Mouse (Mus musculus) lung, postnatal 36 days (tissue): ENCODE measurements around the gene Prune2.
"Not testable (repeated sequence)": the region's sequence is repeated elsewhere in the genome, so short reads cannot be mapped to it uniquely, and the experiment has no call there.

Experiments used
- DNase-seq: peaks from one replicate; pipeline ENCODE4 v3.0.0; 2022; ENCODE audit warnings: mixed read lengths

Prune2 gene

DNA sequence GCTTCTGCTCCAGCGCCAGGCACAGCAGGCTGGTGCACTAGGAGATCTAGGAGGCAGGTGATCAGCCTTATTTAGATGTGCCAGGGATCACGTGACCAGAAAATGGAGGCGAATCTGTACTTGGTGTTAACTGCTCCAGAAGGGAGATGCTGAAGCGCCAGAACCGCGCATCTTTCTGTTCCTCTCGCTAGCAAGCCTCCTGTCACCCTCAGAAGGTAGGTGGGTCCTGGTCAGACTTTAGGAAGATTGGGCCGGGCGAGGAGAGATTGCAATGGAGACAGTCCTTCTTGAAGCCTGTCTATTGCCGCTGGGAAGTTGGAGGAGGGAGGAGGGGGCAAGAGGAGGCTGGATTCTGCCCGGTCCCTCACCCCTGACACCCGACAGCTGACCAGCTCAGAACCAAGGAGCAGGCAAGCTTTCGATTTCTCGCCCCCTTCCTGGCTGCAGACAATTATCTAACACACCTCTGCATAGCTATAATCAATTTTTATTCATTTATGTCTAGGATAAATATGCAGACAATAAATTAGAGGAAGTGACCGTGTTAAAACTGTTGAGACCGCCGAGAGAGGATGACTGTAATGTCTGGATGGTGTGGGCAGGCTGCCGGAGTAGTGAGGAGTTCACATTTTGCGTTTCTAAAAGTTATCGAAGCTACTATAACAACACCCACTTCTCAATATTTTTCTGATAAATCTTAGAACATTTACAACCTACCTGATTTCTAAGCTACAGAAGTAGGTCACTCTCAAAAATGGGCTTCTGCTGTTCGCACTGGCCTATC, 181.0 kb downstream of the Prune2 start:
- DNase-seq, result peak; percentile 9

DNA sequence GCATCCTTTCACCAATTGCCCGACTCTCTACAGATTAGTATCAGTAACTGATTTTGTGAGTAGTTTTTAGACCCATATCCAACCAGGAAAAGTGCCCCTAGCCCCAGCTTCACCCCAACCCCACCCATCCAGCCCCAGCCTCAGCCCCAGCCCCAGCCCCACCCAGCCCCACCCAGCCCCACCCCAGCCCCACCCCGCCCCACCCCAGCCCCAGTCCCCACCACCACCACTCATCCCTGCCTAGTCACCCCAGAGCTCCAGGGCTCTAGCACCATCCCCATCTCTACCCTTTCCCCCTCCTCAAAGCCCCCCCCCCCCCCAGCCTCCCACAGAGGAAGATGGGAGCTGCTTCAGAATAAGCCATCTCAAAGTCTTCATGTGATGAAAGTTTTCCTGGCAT, 181.7 kb downstream of the Prune2 start:
- no peak for DNase-seq

DNA sequence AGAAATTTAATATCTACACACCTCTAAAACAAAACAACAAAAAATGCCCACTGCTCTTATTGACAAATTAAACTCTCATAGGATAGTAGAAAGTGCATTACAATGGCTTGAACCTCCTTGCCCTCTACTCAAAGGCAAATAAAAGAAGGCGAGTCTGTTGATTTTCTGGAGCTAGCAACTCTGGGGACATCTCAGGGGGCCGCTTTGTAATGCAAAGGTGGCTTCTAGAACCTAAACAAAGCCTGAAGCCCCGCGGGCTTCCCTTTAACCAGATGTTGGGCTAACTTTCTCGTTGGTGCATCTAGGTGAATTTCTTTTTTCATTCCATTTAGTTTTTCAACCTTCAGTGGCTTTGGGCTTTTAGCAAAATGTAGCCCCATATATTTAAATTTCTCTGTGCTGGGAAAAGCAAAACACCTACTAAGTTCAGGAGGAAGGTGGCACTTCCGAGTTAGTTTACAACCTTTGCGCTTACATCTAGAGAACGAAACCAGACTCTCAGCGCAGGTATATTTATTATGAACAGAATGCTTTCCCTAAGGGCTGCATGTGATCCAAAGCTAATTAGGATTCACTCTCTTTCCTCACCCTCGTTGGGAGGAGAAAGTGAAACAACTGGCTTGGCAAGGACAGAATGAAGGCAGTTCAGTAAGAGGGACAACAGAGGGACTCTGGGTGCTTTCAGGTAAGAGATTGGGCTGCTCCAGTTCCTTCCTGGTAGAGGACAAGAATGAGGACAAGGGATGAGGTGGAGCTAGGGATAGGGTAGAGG, 182.4 kb downstream of the Prune2 start:
- DNase-seq, result no peak

DNA sequence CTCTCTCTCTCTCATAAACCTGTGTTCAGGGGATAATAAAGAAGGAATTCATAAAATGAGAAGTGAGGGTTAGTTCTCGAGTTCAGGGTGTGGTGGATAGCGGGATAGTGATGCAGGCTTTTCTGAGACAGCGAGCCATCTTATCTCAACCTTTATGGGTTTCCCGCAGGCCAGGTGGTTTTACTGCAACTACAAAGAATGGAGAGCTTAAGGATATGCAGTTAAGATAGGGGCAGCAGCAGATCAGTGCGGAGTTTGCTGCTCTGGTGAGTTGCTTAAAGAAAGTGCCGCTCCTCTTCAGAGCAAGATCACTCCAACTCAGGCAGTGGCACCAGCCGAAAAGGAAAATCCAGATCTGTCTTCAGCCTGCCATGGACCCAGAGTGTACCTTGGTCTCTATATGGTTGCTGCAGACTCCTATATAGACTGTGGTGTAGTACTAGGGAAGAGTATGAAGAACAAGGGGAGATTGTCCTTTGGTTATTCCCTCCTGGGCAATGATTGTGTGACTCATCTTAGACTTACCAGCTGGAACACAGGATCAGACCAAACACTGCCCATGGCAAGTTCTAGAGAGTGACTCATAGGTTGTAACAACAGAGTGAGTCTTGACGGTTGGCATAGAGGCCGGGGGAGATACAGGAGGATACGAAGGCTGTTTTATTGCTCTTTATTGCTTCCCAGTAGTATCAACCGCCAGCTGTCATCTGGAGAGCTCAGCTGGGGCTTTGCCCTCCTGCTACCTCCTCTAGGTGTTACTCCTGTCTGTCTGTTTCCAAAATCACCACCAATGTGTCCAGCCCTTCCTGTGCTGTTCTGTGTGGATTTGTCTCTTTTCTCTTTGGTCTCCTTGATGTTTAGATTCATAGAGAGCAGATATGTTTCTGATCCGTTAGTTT, 184.3 kb downstream of the Prune2 start:
- DNase-seq, result no peak

DNA sequence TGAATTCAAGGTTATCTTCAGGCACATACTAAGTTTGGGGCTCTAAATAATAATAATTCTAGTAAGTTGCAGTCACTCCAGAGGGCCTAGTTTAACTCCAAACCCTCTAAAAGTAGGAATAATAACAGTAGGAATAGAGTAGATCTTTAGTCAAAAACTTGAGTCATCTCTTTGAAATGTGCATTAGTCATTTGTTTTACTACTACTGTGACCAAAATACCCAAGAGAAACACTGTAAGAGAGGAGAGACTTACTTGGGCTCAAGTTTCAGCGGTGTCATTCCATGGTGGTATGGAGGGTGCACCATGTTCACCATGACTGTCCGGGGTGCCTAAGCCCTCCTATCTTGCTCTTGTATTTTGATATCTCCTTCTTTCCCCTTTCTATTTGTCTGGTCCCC, 187.3 kb downstream of the Prune2 start:
- DNase-seq, result no peak

DNA sequence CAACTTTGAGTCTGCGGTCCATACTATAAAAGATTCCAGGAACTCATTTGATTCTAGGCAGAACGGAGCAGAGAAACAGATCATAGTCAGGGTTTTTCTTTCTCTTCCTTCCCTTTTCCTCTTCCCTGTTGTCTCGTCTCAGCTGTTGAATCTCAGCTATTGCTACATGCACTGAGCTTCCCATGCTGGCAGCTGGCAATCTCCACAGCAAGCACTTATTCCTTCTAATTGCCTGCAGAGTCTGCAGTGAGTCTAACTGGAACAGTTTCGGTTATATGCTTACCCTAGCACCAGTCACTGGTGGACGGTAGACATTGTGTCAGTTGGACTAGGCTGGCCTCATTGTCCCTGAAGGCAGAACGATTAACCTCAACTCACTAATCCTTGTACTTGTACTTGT, 188.3 kb downstream of the Prune2 start:
- DNase-seq, result no peak

DNA sequence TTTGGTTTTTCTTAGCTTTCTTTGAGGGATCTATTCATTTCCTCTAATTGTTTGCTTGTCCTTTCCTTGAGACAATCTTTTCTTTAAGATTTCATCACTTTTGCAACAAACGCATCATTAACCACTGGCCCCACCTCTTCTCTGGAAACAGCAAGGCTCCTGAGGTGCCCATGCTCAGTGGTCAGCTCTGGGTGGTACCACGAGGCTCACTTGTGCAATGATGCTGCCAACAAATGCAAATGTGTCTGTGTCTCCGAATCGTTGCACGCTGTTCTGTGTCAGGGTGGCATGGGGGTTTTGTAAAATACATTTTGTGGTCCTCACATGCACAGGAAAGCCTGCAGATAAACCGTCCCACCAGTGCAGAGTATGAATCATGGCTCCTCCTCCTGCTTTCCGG, 194.1 kb downstream of the Prune2 start:
- peak; percentile 13 for DNase-seq

DNA sequence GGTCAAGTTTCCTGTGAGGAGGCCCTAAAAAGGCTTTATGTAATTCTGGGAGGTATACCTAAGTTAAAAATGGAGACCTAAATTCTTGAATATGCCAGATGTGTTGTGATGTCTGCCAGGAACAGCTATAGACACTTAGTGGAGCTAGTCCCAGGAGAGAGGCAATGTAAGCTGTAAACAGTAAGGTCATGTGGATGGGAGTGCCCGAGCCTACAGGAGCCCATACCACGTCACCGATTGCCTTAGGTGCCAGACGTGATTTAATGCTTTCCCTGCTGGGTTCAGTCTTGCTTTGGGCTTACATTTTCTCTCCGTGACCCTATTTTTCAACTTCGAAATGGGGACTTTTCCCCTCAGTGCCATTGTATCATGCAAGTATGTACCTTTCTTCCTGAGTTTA, 195.9 kb downstream of the Prune2 start:
- DNase-seq, result no peak

DNA sequence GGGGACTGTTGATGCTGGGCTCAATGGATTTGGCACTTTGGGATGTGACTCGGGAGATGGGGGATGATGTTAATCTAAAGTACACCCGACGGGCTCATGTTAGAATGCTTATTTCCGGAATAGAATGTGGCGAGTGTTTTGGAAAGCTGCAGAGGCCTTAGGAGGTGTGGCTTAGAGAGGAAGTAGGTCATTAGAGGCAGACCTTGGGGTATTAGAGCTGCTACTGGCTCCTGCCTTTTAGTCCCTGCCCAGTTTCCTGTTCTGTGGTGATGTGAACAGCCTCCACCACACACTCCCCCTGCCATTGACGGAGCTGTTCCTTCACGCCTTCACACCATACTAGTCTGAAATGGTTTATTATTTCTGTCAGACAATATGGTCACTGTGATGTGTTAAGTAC, 196.5 kb downstream of the Prune2 start:
- DNase-seq, result no peak

DNA sequence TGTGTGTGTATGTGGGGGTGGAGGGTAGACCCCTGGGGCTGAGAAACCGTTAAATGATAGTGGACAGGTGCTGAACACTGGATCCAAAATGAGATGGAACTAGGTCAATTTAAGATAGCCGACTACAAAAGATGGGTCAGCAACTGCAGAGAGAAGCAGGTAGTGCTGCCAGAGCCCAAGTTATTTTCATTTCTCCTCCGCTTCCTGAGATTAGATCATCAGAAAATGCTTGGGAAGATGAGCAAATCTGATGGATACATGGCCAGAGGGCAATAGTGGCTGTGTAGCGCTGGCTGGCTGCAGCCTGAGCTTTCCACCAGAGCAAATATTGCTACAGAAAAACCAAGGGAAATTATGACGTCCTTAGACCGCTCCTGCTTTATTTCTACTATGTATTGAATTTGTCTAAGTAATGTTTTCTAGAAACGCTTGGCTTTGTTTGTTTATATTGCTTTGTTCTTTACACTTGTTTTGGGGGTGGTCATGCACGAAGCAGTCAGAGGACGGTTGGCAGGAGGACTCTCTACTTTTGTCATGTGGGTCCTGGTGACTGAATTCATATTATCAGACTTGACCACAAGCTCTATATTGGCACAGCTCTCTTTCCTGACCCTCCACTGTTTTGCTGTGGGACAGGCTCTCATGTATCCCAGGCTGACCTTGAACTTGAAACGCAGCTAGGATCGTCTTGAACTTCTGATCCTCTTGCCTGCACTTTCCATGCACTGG, 198.2 kb downstream of the Prune2 start:
- DNase-seq, result no peak

DNA sequence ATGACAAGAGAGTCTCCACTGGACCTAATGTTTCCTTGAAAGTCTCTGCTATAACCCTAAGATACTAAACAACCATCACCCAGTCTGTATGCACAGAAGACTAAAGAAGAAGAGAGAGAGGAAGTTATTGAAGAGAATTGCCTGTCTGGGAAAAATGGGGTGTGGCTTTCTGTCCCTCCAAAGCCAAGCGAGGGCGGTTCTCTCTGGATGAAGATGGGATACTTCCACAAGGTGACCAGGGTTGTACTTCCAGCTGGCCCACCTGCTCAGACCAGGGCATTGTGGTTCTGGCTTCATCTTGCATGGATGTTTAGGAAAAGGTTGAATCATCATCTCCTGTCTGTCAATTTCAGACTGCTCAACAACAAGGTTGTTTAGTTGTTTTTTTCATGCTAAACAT, 199.3 kb downstream of the Prune2 start:
- no peak for DNase-seq

DNA sequence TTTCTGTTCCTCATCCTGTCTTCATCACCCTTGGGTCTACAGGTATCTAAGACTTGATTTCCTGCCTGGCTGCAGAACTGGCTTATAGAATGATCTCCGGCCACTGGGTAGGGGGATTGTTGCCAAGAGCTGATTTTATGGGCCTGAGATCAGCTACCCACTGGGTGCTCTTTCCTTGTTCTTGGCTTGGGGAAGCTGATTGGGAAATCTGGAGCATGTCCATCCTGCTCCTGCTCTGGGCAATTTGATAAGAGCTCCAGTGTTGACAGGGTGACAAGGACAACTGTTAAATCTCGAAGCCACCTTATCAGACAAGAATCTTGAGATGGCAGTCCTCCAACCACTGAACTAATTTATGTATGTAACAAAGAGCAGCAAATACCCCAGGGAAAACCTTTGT, 203.8 kb downstream of the Prune2 start:
- no peak for DNase-seq

DNA sequence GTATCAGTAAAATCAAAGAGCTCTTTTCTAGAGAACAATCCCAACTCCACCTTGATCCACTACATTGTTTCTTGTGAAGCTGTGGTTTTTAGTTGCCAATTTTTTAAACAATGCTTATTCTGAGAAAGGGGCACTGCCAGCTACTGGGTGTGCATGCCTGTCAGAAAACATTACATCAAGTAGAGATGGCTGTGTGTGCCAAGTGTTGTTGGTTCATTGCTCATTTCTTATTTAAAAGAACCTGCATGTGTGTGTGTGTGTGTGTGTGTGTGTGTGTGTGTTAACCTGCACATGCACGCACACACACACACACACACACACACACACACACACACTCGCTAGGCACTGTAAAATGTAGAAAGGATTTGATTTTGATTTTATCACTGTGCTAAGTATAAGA, 204.3 kb downstream of the Prune2 start:
- no peak for DNase-seq

DNA sequence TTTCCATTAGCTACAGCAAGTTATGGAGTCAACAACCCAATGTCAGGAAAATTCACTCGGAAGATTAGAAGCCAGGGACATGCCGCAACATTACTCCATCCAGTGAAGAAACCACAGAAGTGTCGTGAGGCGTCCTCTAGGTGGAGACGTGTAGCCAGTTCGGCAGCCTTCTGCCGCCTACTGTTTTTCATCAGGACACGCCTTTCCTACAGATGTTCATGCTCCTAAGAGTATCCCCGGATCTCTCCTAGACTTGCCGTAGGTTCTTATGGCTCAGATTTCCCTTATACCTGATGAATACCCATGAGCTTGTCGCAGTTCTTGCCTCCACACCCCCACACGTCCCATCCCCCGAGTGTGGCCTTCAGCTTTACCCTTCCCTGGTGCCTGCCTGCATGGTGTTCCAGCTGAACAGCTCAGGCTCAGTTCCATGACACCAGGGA, 207.6 kb downstream of the Prune2 start:
- peak; percentile 65 for DNase-seq

DNA sequence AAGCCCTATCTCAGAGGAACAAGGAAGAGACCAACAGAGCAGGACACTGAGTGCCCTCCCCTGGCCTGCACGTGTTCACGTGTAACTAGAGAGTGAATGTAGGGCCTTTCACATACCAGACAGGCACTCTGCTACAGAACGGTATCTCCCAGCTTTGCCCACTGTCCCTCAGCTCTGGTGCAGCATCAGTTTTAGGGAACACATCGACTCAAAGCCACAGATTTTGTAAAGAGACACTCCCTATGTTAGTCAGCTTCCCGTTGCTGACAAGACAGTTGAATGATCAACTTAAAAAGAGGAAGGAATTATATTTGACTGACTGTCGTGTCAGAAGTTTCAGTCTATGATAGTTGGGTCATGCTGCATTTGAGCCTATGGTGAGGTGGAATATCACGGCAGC, 210.4 kb downstream of the Prune2 start:
- DNase-seq, result peak; percentile 40

DNA sequence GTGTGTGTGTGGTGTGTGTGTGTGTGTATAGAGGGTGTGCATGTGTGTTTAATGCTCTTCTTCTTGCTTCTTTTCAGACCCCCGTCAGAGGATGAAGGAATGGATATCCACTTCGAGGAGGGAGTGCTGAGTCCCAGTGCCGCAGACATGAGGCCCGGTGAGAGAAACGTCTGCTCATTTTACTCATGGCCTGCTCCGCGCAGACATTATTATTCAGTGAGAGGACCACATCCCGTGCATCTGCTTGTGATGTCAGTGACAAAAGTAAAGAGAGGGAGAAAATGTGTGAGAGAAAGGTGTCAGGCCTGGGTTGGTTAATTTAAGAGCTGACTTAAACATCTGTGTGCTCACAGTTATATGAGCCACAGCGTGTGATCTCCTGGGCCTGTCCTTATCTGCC, 212.3 kb downstream of the Prune2 start:
- DNase-seq, result no peak

DNA sequence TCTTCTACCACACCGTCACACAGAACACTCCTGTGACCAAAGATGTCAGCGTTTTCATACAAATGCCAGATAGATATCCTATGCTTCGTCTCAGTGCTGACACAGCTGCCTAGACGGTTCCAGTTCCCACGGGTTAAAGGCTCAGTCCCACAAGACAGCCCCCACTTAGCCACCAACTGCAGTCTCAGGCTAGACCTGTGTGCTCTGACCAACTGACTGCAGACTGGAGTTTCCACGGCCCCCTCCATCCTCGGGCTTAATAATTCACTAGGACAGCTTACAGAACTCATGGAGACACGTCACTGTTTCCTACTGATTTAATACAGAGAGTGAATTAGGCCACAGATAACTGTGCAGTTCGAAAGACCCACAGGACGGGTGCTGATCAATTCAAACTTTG, 213.8 kb downstream of the Prune2 start:
- no peak for DNase-seq

DNA sequence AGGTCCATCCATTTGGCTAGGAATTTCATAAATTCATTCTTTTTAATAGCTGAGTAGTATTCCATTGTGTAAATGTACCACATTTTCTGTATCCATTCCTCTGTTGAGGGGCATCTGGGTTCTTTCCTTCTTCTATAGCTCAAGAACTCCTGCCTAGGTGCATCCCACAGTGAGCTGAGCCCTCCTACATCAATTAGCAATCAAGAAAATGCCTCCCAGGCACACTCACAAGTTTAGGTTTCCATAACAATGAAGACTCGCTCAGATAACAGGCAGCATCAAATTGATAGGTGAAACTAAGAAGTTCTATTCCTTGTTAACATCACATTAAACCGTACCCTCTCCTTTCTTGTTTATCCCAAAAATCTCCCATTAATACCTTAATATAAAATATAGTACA, 218.6 kb downstream of the Prune2 start:
- not testable (repeated sequence) for DNase-seq

DNA sequence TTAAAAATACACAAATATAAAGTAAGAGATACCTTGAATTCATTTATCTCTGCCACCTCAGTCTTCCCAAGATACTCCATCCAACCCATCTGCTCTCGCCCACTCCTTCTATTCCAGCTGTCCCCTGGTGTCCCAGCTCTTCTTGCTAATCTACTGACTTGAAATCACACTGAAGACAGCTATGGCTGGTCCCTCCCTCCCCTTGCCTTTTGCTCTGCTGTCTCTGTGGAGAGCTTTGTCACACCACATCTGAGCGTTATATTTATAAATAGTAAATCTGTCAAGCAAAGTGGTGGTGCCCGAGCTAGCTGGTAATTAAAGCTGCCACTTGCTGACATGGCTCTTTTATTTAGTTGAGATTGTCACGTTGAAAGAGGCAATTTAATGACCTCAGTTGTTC, 224.6 kb downstream of the Prune2 start:
- DNase-seq, result no peak

DNA sequence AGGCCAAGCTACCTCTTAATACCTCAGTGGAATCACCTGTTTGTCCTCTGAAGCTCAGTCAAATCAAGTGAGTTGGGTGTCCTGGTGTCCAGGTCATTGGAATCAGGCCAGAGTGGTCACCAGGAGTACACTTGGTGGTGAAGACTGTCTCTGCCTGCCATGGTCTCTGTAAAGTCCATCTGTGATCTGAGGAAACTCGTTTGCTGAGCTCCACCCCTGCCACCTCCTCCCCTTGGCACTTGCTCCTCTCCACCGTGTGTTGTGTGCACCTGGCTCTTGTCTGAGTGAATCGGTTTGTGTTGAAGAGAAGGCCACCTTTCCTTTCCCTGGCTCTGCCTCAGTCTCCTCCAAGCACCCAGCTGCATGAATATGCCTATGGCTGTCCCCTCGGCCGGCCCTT, 238.8 kb downstream of the Prune2 start:
- no peak for DNase-seq

DNA sequence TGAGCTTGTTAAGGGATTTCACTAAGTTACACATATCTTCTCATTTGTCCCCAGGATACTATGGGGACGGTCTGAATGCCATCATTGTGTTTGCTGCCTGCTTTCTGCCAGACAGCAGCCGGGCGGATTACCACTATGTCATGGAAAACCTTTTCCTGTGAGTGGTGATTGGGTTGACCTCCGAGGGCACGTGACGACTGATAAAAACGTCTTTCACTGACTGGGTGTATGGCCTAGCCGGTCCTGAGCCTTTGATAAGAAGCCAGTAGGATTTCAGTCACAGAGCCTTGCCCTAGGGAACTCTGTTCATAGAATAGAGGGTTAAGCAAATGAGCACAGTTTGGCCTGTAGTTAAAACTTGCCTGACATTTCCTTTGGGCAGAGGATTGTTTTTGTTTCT, 243.1 kb downstream of the Prune2 start:
- no peak for DNase-seq

DNA sequence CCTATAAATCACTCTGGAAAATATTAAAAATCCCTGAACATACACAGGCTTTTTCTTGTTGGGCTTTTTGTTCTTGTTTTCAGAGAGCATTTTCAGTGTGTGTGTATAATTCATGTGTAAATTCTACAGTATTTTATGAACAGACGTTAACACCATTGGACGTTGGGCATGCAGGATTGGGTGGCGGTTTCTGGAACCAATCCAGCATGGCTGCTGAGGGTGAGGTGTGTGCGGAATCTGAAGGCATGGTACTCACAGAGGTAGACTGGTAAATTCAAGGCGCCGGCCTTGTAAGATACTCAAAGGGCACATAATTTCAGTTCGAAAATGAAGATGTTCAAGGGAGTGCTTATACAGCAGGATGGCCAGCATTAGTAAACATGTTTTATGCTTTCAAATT, 251.2 kb downstream of the Prune2 start:
- DNase-seq, result no peak

DNA sequence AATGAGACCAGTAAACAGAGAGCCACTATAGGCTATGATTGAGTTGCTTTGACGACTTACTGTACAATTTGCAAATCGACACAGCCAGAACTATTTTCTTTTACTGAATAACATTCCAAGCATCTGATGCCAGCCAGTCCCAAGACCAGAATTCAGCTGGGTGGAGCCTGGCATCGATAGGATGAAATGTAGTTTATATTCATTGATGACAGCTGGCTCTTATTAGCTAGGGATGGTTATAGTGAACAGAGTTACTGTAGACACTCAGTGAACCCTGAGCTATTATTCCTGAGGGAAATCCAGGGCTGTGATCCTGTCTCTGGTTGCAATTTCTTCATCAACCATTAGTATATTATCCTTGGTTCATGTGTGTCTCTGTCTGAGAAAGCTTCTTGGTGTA, 254.6 kb downstream of the Prune2 start:
- no peak for DNase-seq
